Mouse (Mus musculus) megakaryocyte-erythroid progenitor cell, adult 5-6 weeks (primary cell): ENCODE data around the gene Scand1. TPM values are rescaled to one million over a fixed set of nuclear protein-coding genes. Genes with fewer than 3 reads are reported as not detected.

ENCODE experiments used
- total RNA-seq, 2 experiments: library from RNA; stranded (forward) in 1 of 2; stranded (reverse) in 1 of 2; fragments of 200-1000, 215-1000 nt in 1 of 2; fragments of >200 nt in 1 of 2; fragmentation: Nextera tagmentation in 1 of 2; gene quantifications; 2 replicates each; pipeline ENCODE4 v1.2.3; 2014 to 2017

The Scand1 gene
- total RNA-seq, 2 experiments from 2014 or later, result 4.1 to 48.7 TPM

Other genes starting within 250 kb of the Scand1 start
- gene Spag4, start 247.5 kb downstream of the Scand1 start, total RNA-seq (2014; fragmentation: Nextera tagmentation), result 1.6 and 5.0 TPM in 2 replicates
- gene Spag4, start 247.5 kb downstream of the Scand1 start, total RNA-seq (2017), result 1.8 TPM in 1 of 2 replicates, not detected in the other
- gene Cpne1, start 200.7 kb downstream of the Scand1 start, total RNA-seq (2014; fragmentation: Nextera tagmentation), result 28.7 and 29.6 TPM in 2 replicates
- gene Cpne1, start 200.7 kb downstream of the Scand1 start, total RNA-seq (2017), result 15.0 and 19.9 TPM in 2 replicates
- gene Rbm12, start 200.7 kb downstream of the Scand1 start, total RNA-seq (2014; fragmentation: Nextera tagmentation), result 57.8 and 58.4 TPM in 2 replicates
- 48.4 and 48.5 TPM in 2 replicates for gene Rbm12, start 200.7 kb downstream of the Scand1 start, total RNA-seq (2017)
- 9.2 and 16.3 TPM in 2 replicates for gene Gm28036, start 185.6 kb downstream of the Scand1 start, total RNA-seq (2014; fragmentation: Nextera tagmentation)
- 30.6 and 54.8 TPM in 2 replicates for gene Gm28036, start 185.6 kb downstream of the Scand1 start, total RNA-seq (2017)
- 197 and 326 TPM in 2 replicates for gene Romo1, start 168.7 kb downstream of the Scand1 start, total RNA-seq (2014; fragmentation: Nextera tagmentation)
- 12.3 and 18.2 TPM in 2 replicates for gene Romo1, start 168.7 kb downstream of the Scand1 start, total RNA-seq (2017)
- 82.6 and 85.5 TPM in 2 replicates for gene Nfs1, start 168.5 kb downstream of the Scand1 start, total RNA-seq (2014; fragmentation: Nextera tagmentation)
- gene Nfs1, start 168.5 kb downstream of the Scand1 start, total RNA-seq (2017), result 58.6 and 61.5 TPM in 2 replicates
- gene Rbm39, start 132.5 kb downstream of the Scand1 start, total RNA-seq (2014; fragmentation: Nextera tagmentation), result 370 and 390 TPM in 2 replicates
- 690 and 765 TPM in 2 replicates for gene Rbm39, start 132.5 kb downstream of the Scand1 start, total RNA-seq (2017)
- gene Phf20, start 116.2 kb downstream of the Scand1 start, total RNA-seq (2014; fragmentation: Nextera tagmentation), result 29.2 and 31.5 TPM in 2 replicates
- gene Phf20, start 116.2 kb downstream of the Scand1 start, total RNA-seq (2017), result 56.1 and 84.1 TPM in 2 replicates
- 1.4 and 7.1 TPM in 2 replicates for gene Cnbd2, start 405 bp downstream of the Scand1 start, total RNA-seq (2014; fragmentation: Nextera tagmentation)
- 5.2 and 9.3 TPM in 2 replicates for gene Cnbd2, start 405 bp downstream of the Scand1 start, total RNA-seq (2017)
- not detected in 2 replicates for gene Epb41l1, start 108.2 kb upstream of the Scand1 start, total RNA-seq (2014; fragmentation: Nextera tagmentation)
- 0.15 TPM in 1 of 2 replicates, not detected in the other for gene Epb41l1, start 108.2 kb upstream of the Scand1 start, total RNA-seq (2017)
- gene Aar2, start 234.9 kb upstream of the Scand1 start, total RNA-seq (2014; fragmentation: Nextera tagmentation), result 20.2 and 21.2 TPM in 2 replicates
- gene Aar2, start 234.9 kb upstream of the Scand1 start, total RNA-seq (2017), result 8.3 and 16.9 TPM in 2 replicates